Mouse (Mus musculus): ENCODE measurements around the gene Frat1. TPM values are rescaled to one million over a fixed set of nuclear protein-coding genes. Genes with fewer than 3 reads are reported as not detected.

Gene Frat1
- total RNA-seq, 2 experiments from 2014 or later = 21.1 to 23.0 TPM

Other genes with a start within 250 kb of the Frat1 start
- 10 to 100 TPM in 1 of 2 experiments, 1 to 10 TPM in 1; 9.4 to 11.4 TPM for gene Gm340, start 247.6 kb upstream of the Frat1 start, total RNA-seq (2021)
- gene Slit1, start 86.3 kb upstream of the Frat1 start, total RNA-seq (2021) = 10 to 100 TPM; 95.2 to 96.3 TPM
- gene Arhgap19, start 27.9 kb upstream of the Frat1 start, total RNA-seq (2021) = 1 to 10 TPM; 3.6 to 4.4 TPM
- gene Frat2, start 18.2 kb downstream of the Frat1 start, total RNA-seq (2021) = 10 to 100 TPM; 19.1 to 19.4 TPM
- 10 to 100 TPM; 36.3 to 37.1 TPM for gene Rrp12, start 66.2 kb downstream of the Frat1 start, total RNA-seq (2021)
- gene Pgam1, start 82.0 kb downstream of the Frat1 start, total RNA-seq (2021) = 100 to 1,000 TPM; 451 to 486 TPM
- gene Exosc1, start 103.5 kb downstream of the Frat1 start, total RNA-seq (2021) = 10 to 100 TPM; 28.8 to 32.2 TPM
- gene Zdhhc16, start 103.5 kb downstream of the Frat1 start, total RNA-seq (2021) = 10 to 100 TPM; 60.2 to 67.4 TPM
- 10 to 100 TPM; 28.9 to 35.2 TPM for gene Mms19, start 151.2 kb downstream of the Frat1 start, total RNA-seq (2021)
- 10 to 100 TPM; 15.8 to 18.9 TPM for gene Ubtd1, start 151.8 kb downstream of the Frat1 start, total RNA-seq (2021)
- under 1 TPM; 0.34 to 0.40 TPM for gene Ankrd2, start 206.0 kb downstream of the Frat1 start, total RNA-seq (2021)
- gene Hoga1, start 215.6 kb downstream of the Frat1 start, total RNA-seq (2021) = 1 to 10 TPM; 9.1 to 9.3 TPM
- 1 to 10 TPM in 1 of 2 experiments, under 1 TPM in 1; 0.71 to 1.4 TPM for gene 4933411K16Rik, start 222.3 kb downstream of the Frat1 start, total RNA-seq (2021)

All from layer of hippocampus, postnatal 10 days (tissue).